Comparison of ENCODE assay signal across 18 mouse cellular contexts in the genomic region with DNA sequence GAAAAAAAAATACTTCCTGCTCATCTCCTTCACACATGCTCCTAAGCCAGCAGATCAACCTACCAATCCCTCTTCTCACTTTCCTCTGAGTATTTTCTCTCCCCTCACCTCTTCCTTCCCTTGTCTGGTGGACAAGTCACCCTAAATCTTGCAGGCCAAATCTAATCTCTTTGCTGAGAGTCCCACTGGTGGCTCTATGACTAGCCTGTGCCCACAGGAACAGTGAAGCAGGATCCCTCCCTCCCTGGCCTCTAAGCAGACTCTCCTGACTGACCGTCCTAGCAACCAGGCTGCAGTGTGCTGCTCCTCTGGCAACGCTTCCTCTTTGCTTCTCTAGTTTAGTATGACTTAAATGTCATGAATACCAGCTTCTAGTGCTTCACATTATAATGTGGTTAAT. TPM values are rescaled to one million over a fixed set of nuclear protein-coding genes. Genes with fewer than 3 reads are reported as not detected.
DNase-seq lines count a peak whose midpoint lies in the region; ATAC-seq lines count a peak whose summit lies in the region.
"Had no signal": no experiment of that assay in that cellular context is flagged by ENCODE, and none has a peak within 500 bp of the region (broad histone marks: within the 10 kb centered on the region; RNA-seq: fewer than 3 reads in every experiment).

No protein-coding gene starts in this region.

- no peak overlapping the region for H3K4me3 ChIP-seq in liver, embryonic 16.5 days (ENCODE audit: low read depth, low read length)
- H3K4me3 ChIP-seq: embryonic facial prominence, embryonic 13.5 days; heart, embryonic 15.5 days; hindbrain, embryonic 15.5 days; limb, embryonic 15.5 days; midbrain, embryonic 15.5 days; neural tube, embryonic 12.5 days had no signal

- intact Hi-C loops in gastrocnemius, postnatal 36 days (cut with DNase I): loop anchor here (5.0 kb wide), 1 partner anchor 50 kb away; no protein-coding TSS in a partner anchor

- no peaks in the 10 kb centered on the region for H3K9me3 ChIP-seq in liver, embryonic 16.5 days (replicated peaks; ENCODE audit: control insufficient read depth, low read length)
- H3K9me3 ChIP-seq: embryonic facial prominence, embryonic 13.5 days; heart, embryonic 15.5 days; hindbrain, embryonic 15.5 days; limb, embryonic 15.5 days; midbrain, embryonic 15.5 days; neural tube, embryonic 12.5 days had no signal

- no peak overlapping the region for H3K9ac ChIP-seq in liver, embryonic 16.5 days (ENCODE audit: low read depth, low read length)
- H3K9ac ChIP-seq: embryonic facial prominence, embryonic 13.5 days; heart, embryonic 15.5 days; hindbrain, embryonic 15.5 days; limb, embryonic 15.5 days; midbrain, embryonic 15.5 days; neural tube, embryonic 12.5 days had no signal

- H3K36me3 ChIP-seq in liver, embryonic 16.5 days (ENCODE audit: control insufficient read depth, insufficient read depth): no peaks in the 10 kb centered on the region
- H3K36me3 ChIP-seq: embryonic facial prominence, embryonic 13.5 days; heart, embryonic 15.5 days; hindbrain, embryonic 15.5 days; limb, embryonic 15.5 days; midbrain, embryonic 15.5 days; neural tube, embryonic 12.5 days had no signal

- no peaks in the 10 kb centered on the region for H3K27me3 ChIP-seq in liver, embryonic 16.5 days (ENCODE audit: control insufficient read depth, insufficient read depth, low read depth, low read length)
- H3K27me3 ChIP-seq: embryonic facial prominence, embryonic 13.5 days; heart, embryonic 15.5 days; hindbrain, embryonic 15.5 days; limb, embryonic 15.5 days; midbrain, embryonic 15.5 days; neural tube, embryonic 12.5 days had no signal

- no peak overlapping the region for H3K4me2 ChIP-seq in liver, embryonic 16.5 days (ENCODE audit: low read depth, low read length)
- H3K4me2 ChIP-seq: embryonic facial prominence, embryonic 13.5 days; heart, embryonic 15.5 days; hindbrain, embryonic 15.5 days; limb, embryonic 15.5 days; midbrain, embryonic 15.5 days; neural tube, embryonic 12.5 days had no signal

- H3K27ac ChIP-seq in liver, embryonic 16.5 days (ENCODE audit: low read length): peak overlapping the region; percentile 14; the same call in 1 of the 2 replicates
- H3K27ac ChIP-seq: embryonic facial prominence, embryonic 13.5 days; heart, embryonic 15.5 days; hindbrain, embryonic 15.5 days; limb, embryonic 15.5 days; midbrain, embryonic 15.5 days; neural tube, embryonic 12.5 days had no signal

- ATAC-seq in liver, embryonic 16.5 days (ENCODE audit: low read depth): no peak
- peak; percentile 34; the same call in 1 of the 2 replicates for ATAC-seq in common myeloid progenitor, adult 5-6 weeks (replicated peaks; ENCODE audit: low read depth, poor library complexity, severe bottlenecking)
- peak; percentile 27; the same call in 1 of the 2 replicates for ATAC-seq in megakaryocyte progenitor cell, adult 5-6 weeks (replicated peaks; ENCODE audit: poor library complexity)
- ATAC-seq in megakaryocyte-erythroid progenitor cell, adult 5-6 weeks (replicated peaks; ENCODE audit: low FRiP score, low TSS enrichment, poor library complexity, severe bottlenecking): no peak
- ATAC-seq: midbrain, embryonic 15.5 days had no signal

- peak; percentile 39 for DNase-seq in gastrocnemius, adult 18-20 months (ENCODE audit: low spot score)
- DNase-seq in gastrocnemius, postnatal 36 days: no peak
- no peak for DNase-seq in liver
- no peak for DNase-seq in left cerebral cortex, adult 8-10 months (ENCODE audit: low spot score in 2 of 2)
- DNase-seq: cerebellum, adult 11 months; gastrocnemius, postnatal 25 days; kidney, adult 9 months; right cerebral cortex, postnatal 4 days had no signal

- 41% methylated on average over 2 of the region's 2 CpGs for WGBS in liver, embryonic 16.5 days (ENCODE audit: insufficient replicate concordance)

- H3K4me1 ChIP-seq in liver, embryonic 16.5 days (ENCODE audit: control insufficient read depth, low read depth, low read length): peaks cover 31% of the 10 kb centered on the region
- H3K4me1 ChIP-seq: neural tube, embryonic 12.5 days had no signal

RNA-seq across cellular contexts. Expression of gene Ankrd11, which starts 54.8 kb away (rescaled TPM):
- 10 to 100 TPM; 61.1 to 68.9 TPM for total RNA-seq in gastrocnemius, adult 18-20 months (2021)
- total RNA-seq in gastrocnemius, postnatal 36 days (2021): 10 to 100 TPM; 47.4 to 55.4 TPM
- polyA plus RNA-seq in liver, embryonic 16.5 days (2015; fragmentation: Nextera tagmentation; extraction: Ambion mirVana): 7.8 and 8.6 TPM in 2 replicates
- total RNA-seq in common myeloid progenitor, adult 5-6 weeks (2017): 82.3 and 90.9 TPM in 2 replicates
- total RNA-seq in megakaryocyte progenitor cell, adult 5-6 weeks (2015): 76.4 and 79.6 TPM in 2 replicates
- 69.2 and 72.6 TPM in 2 replicates for total RNA-seq in megakaryocyte progenitor cell, adult 5-6 weeks (2017)
- 97.9 and 99.4 TPM in 2 replicates for total RNA-seq in megakaryocyte-erythroid progenitor cell, adult 5-6 weeks (2014; fragmentation: Nextera tagmentation)
- total RNA-seq in megakaryocyte-erythroid progenitor cell, adult 5-6 weeks (2017): 57.1 and 57.3 TPM in 2 replicates
- total RNA-seq in left cerebral cortex, adult 8-10 months (2022): 100 to 1,000 TPM; 146 to 152 (median 151) TPM

Comparison
In these comparisons a context has a peak if more than half of its experiments do, and no peak if none do; other contexts are left out.
1. ATAC-seq: peak in common myeloid progenitor, adult 5-6 weeks (single experiment) and megakaryocyte progenitor cell, adult 5-6 weeks (single experiment); none in liver, embryonic 16.5 days (single experiment) and megakaryocyte-erythroid progenitor cell, adult 5-6 weeks (single experiment).